Mouse (Mus musculus) lung, adult 2 months (tissue): ENCODE measurements around the gene Tmem52. TPM values are rescaled to one million over a fixed set of nuclear protein-coding genes. Genes with fewer than 3 reads are reported as not detected.

Source experiments
- DNase-seq: peaks from one replicate; pipeline ENCODE4 v3.0.0; 2022
- H3K4me1 ChIP-seq: fragments of 200-500 bp; 2 replicates; pipeline ENCODE4 v1.6.1; 2011; ENCODE audit warnings: low read length; ENCODE audit not compliant: control insufficient read depth, insufficient read depth
- H3K4me3 ChIP-seq: fragments of 200-500 bp; replicated peaks from 2 replicates; pipeline ENCODE3; 2011; ENCODE audit warnings: low read depth, mild to moderate bottlenecking, control low read depth, low read length; ENCODE audit errors: extremely low read depth
- CTCF ChIP-seq: fragments of 200-500 bp; IDR thresholded peaks from 2 replicates; pipeline ENCODE4 v1.5.1; 2011; ENCODE audit warnings: mild to moderate bottlenecking, low read length, control low read depth; ENCODE audit not compliant: insufficient read depth
- POLR2A ChIP-seq: fragments of 200-500 bp; IDR thresholded peaks from 2 replicates; pipeline ENCODE4 v1.6.1; 2011; ENCODE audit warnings: low read depth, mild to moderate bottlenecking, control low read depth, low read length, borderline replicate concordance; ENCODE audit errors: extremely low read depth
- WGBS: fragments of 180-500 bp; shearing (Covaris S2); methylation state at CpG from one replicate; pipeline ENCODE4 v1.1.7; 2018; 5-methylcytosine and 5-hydroxymethylcytosine counted together
- polyA plus RNA-seq: library from polyadenylated mRNA; depleted of rRNA; stranded (reverse); fragments of >200 nt; gene quantifications from 2 replicates; pipeline ENCODE4 v1.2.3, GENCODE M21; 2012

Tmem52 gene
- polyA plus RNA-seq, 1 experiment, result 5.2 TPM

GRCm38 (mm10) chr4:155451597-155451996 lies 17.3 kb upstream of the Tmem52 start:
- no peaks in the 10 kb centered on the region for H3K4me1 ChIP-seq
- TF ChIP-seq POLR2A, result no peak
- TF ChIP-seq CTCF, result no peak
- DNase-seq, result no peak
- 35% methylated on average over 10 of the region's 10 CpGs for WGBS
- no peak overlapping the region for H3K4me3 ChIP-seq

- no peak for TF ChIP-seq CTCF
- no peak for TF ChIP-seq POLR2A
- DNase-seq, result no peak
- H3K4me1 ChIP-seq, result no peaks in the 10 kb centered on the region
- H3K4me3 ChIP-seq, result no peak overlapping the region
- WGBS, result 72% methylated on average over 5 of the region's 5 CpGs
Observed at GRCm38 (mm10) chr4:155458575-155458974, 10.3 kb upstream of the Tmem52 start.

GRCm38 (mm10) chr4:155463050-155463449 lies 5.9 kb upstream of the Tmem52 start:
- 76% methylated on average over 13 of the region's 13 CpGs for WGBS
- H3K4me1 ChIP-seq, result no peaks in the 10 kb centered on the region
- no peak for TF ChIP-seq POLR2A
- no peak overlapping the region for H3K4me3 ChIP-seq
- DNase-seq, result no peak

- DNase-seq, result no peak
- no peak for TF ChIP-seq CTCF
- no peak for TF ChIP-seq POLR2A
- no peak overlapping the region for H3K4me3 ChIP-seq
- 72% methylated on average over 6 of the region's 6 CpGs for WGBS
- no peaks in the 10 kb centered on the region for H3K4me1 ChIP-seq
Observed at GRCm38 (mm10) chr4:155463611-155464010, 5.3 kb upstream of the Tmem52 start.

GRCm38 (mm10) chr4:155464061-155464460 lies 4.9 kb upstream of the Tmem52 start:
- H3K4me1 ChIP-seq, result peaks cover 1% of the 10 kb centered on the region; the same call in 1 of the 2 replicates
- no peak overlapping the region for H3K4me3 ChIP-seq
- 80% methylated on average over 4 of the region's 4 CpGs for WGBS
- no peak for DNase-seq
- TF ChIP-seq CTCF (no peak), POLR2A (no peak)

- WGBS, result 74% methylated on average over 6 of the region's 6 CpGs
- no peak for DNase-seq
- Histone ChIP-seq H3K4me1 (peaks cover 6% of the 10 kb centered on the region; the same call in 1 of the 2 replicates), H3K4me3 (no peak overlapping the region)
- TF ChIP-seq CTCF (no peak), POLR2A (no peak)
Observed at GRCm38 (mm10) chr4:155465607-155466006, 3.3 kb upstream of the Tmem52 start.

- H3K4me3 ChIP-seq, result no peak overlapping the region
- peaks cover 6% of the 10 kb centered on the region; the same call in 1 of the 2 replicates for H3K4me1 ChIP-seq
- WGBS, result 84% methylated on average over 5 of the region's 5 CpGs
- no peak for DNase-seq
- TF ChIP-seq POLR2A (no peak), CTCF (no peak)
Observed at GRCm38 (mm10) chr4:155466080-155466479, 2.8 kb upstream of the Tmem52 start.

- H3K4me3 ChIP-seq, result no peak overlapping the region
- TF ChIP-seq CTCF (no peak), POLR2A (no peak)
- peaks cover 6% of the 10 kb centered on the region; the same call in 1 of the 2 replicates for H3K4me1 ChIP-seq
- no peak for DNase-seq
- 79% methylated on average over 13 of the region's 13 CpGs for WGBS
Observed at GRCm38 (mm10) chr4:155467237-155468010, 1.5 kb upstream of the Tmem52 start.

GRCm38 (mm10) chr4:155469590-155470262 lies 812 bp downstream of the Tmem52 start:
- no peak for DNase-seq
- Histone ChIP-seq H3K4me3 (peak overlapping the region; percentile 2), H3K4me1 (peaks cover 6% of the 10 kb centered on the region; the same call in 1 of the 2 replicates)
- TF ChIP-seq CTCF (no peak), POLR2A (no peak)
- WGBS, result 63% methylated on average over 18 of the region's 18 CpGs
